17 mouse cellular contexts compared by ENCODE assay signal in the genomic region with DNA sequence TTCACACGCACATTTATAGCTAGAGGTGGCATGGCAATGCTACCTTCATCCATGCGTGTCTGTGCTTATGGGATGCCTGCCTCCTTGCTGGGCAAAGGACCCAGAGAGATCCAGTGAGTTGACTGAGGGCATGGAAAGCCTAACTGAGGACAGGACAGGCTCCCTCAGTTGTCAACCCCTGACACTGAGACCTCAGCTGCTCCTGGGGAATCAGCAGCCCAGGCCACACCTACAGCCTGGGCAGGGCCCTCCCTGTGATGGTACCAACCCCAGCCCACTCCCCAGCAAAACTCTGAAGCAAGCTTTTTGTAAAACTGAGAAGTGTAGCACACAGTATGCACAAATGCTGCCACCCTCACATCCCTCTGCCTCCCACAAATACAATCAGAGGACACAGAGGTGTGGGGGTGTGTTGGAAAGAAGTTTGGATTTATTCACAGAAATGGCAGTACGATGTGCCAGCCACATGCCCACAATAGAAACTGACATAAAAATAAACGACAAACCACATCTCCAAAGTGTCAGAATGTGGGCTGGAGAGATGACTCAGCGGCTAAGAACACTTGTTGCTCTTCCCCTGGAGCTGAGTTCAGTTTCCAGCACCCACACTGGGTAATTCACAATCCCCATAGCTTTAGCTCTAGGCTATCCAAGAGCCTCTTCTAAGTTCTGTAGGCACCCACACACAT.
DNase-seq lines count a peak whose midpoint lies in the region; ATAC-seq and TF ChIP-seq lines count a peak whose summit lies in the region.
"Had no signal": no experiment of that assay in that cellular context is flagged by ENCODE, and none has a peak within 500 bp of the region (broad histone marks: within the 10 kb centered on the region; RNA-seq: fewer than 3 reads in every experiment).

No protein-coding gene starts in this region.

- DNase-seq in 416B (ENCODE audit: low read depth), result peak; percentile 88
- DNase-seq in brain, adult 2 months (ENCODE audit: low read depth, low spot score), result peak; percentile 93
- DNase-seq in layer of hippocampus, adult 2 months (ENCODE audit: low spot score in 2 of 2), result peak; percentile 48 to 71
- peak; percentile 60 to 73 for DNase-seq in left cerebral cortex, postnatal 36 days (ENCODE audit: low spot score in 2 of 2)
- no peak for DNase-seq in kidney, postnatal 4 days
- no peak for DNase-seq in heart, postnatal 36 days
- DNase-seq: adrenal gland, adult 8-10 months; cerebellum, postnatal 36 days; heart, adult 18-20 months; lung, postnatal 36 days had no signal

- H3K36me3 ChIP-seq in forebrain, embryonic 13.5 days (ENCODE audit: poor library complexity, severe bottlenecking), result no peaks in the 10 kb centered on the region
- H3K36me3 ChIP-seq in intestine, embryonic 15.5 days, result no peaks in the 10 kb centered on the region
- H3K36me3 ChIP-seq: liver, embryonic 15.5 days; stomach, embryonic 15.5 days had no signal

- WGBS in forebrain, embryonic 13.5 days, result 89% methylated on average over 5 of the region's 5 CpGs
- WGBS in intestine, embryonic 15.5 days, result 87% methylated on average over 5 of the region's 5 CpGs

- no peak overlapping the region for H3K27ac ChIP-seq in layer of hippocampus, adult 2 months
- H3K27ac ChIP-seq in forebrain, embryonic 13.5 days, result no peak overlapping the region
- H3K27ac ChIP-seq in intestine, embryonic 15.5 days, result no peak overlapping the region
- H3K27ac ChIP-seq: liver, embryonic 15.5 days; stomach, embryonic 15.5 days had no signal

- TF ChIP-seq CTCF in layer of hippocampus, adult 2 months (conservative IDR thresholded peaks at IDR 0.05), result no peak

- no peak for ATAC-seq in forebrain, embryonic 13.5 days
- ATAC-seq in intestine, embryonic 15.5 days, result no peak
- ATAC-seq: forebrain, embryonic 14.5 days; intestine, postnatal 0 days; midbrain, embryonic 16.5 days had no signal

- no peak overlapping the region for H3K4me2 ChIP-seq in forebrain, embryonic 13.5 days
- H3K4me2 ChIP-seq in intestine, embryonic 15.5 days (replicated peaks), result no peak overlapping the region
- H3K4me2 ChIP-seq: liver, embryonic 15.5 days; stomach, embryonic 15.5 days had no signal

- H3K9ac ChIP-seq in forebrain, embryonic 13.5 days, result no peak overlapping the region
- H3K9ac ChIP-seq in intestine, embryonic 15.5 days, result no peak overlapping the region
- H3K9ac ChIP-seq: liver, embryonic 15.5 days; stomach, embryonic 15.5 days had no signal

- no peaks in the 10 kb centered on the region for H3K9me3 ChIP-seq in forebrain, embryonic 13.5 days (replicated peaks)
- no peaks in the 10 kb centered on the region for H3K9me3 ChIP-seq in intestine, embryonic 15.5 days
- H3K9me3 ChIP-seq: liver, embryonic 15.5 days; stomach, embryonic 15.5 days had no signal

- intact Hi-C loops in left cerebral cortex, postnatal 36 days (cut with DNase I), result no loop called here
- intact Hi-C loops in heart, postnatal 36 days (cut with DNase I), result no loop called here

- H3K4me1 ChIP-seq in forebrain, embryonic 13.5 days, result peaks cover 8% of the 10 kb centered on the region; the same call in 1 of the 2 replicates
- no peaks in the 10 kb centered on the region for H3K4me1 ChIP-seq in intestine, embryonic 15.5 days (replicated peaks)
- H3K4me1 ChIP-seq: liver, embryonic 15.5 days; stomach, embryonic 15.5 days had no signal

- peaks cover 43% of the 10 kb centered on the region for H3K27me3 ChIP-seq in forebrain, embryonic 13.5 days
- no peaks in the 10 kb centered on the region for H3K27me3 ChIP-seq in intestine, embryonic 15.5 days (replicated peaks)
- H3K27me3 ChIP-seq: liver, embryonic 15.5 days; stomach, embryonic 15.5 days had no signal

- H3K4me3 ChIP-seq in layer of hippocampus, adult 2 months, result no peak overlapping the region
- H3K4me3 ChIP-seq in forebrain, embryonic 13.5 days, result no peak overlapping the region
- H3K4me3 ChIP-seq in intestine, embryonic 15.5 days (replicated peaks), result no peak overlapping the region
- H3K4me3 ChIP-seq: liver, embryonic 15.5 days; stomach, embryonic 15.5 days had no signal

Comparison
In these comparisons a context has a peak if more than half of its experiments do, and no peak if none do; other contexts are left out.
1. DNase-seq: peak in 416B (single experiment), brain, adult 2 months (single experiment), layer of hippocampus, adult 2 months (2 of 2) and left cerebral cortex, postnatal 36 days (2 of 2); none in kidney, postnatal 4 days (0 of 2) and heart, postnatal 36 days (0 of 2).